Mouse (Mus musculus) neural tube, embryonic 11.5 days (tissue): ENCODE results near the gene Gm9918. TPM values are rescaled to one million over a fixed set of nuclear protein-coding genes. Genes with fewer than 3 reads are reported as not detected.

Source experiments
- ATAC-seq: fragments of 200-750 bp; cut with Nextera tagmentation; 2 replicates; pipeline ENCODE4 v1.8.0; 2017; ENCODE audit warnings: moderate number of reproducible peaks, mild to moderate bottlenecking, moderate TSS enrichment, moderate library complexity; ENCODE audit not compliant: insufficient read depth, low FRiP score, low TSS enrichment
- DNase-seq: peaks from one replicate; pipeline ENCODE4 v3.0.0-alpha.2; 2015; ENCODE audit warnings: low spot score
- H3K27ac ChIP-seq: fragments of 300-500 bp; sonication (generic); 2 replicates; pipeline ENCODE4 v1.5.1; 2014; ENCODE audit warnings: low read depth, mild to moderate bottlenecking, low read length
- H3K27me3 ChIP-seq: fragments of 300-500 bp; sonication (generic); 2 replicates; pipeline ENCODE4 v1.6.1; 2014; ENCODE audit warnings: mild to moderate bottlenecking, low read length, mixed read lengths; ENCODE audit not compliant: control insufficient read depth, insufficient read depth
- H3K36me3 ChIP-seq: fragments of 300-500 bp; sonication (generic); 2 replicates; pipeline ENCODE4 v1.6.1; 2014; ENCODE audit warnings: mild to moderate bottlenecking, low read length, moderate library complexity, mixed read lengths; ENCODE audit not compliant: control insufficient read depth, insufficient read depth
- H3K4me1 ChIP-seq: fragments of 300-500 bp; sonication (generic); 2 replicates; pipeline ENCODE4 v1.6.1; 2014; ENCODE audit warnings: low read length, mixed read lengths; ENCODE audit not compliant: control insufficient read depth, insufficient read depth
- H3K4me2 ChIP-seq: fragments of 300-500 bp; sonication (generic); 2 replicates; pipeline ENCODE4 v1.6.1; 2014; ENCODE audit warnings: low read depth, mild to moderate bottlenecking, moderate library complexity
- H3K4me3 ChIP-seq: fragments of 300-500 bp; sonication (generic); 2 replicates; pipeline ENCODE4 v1.5.1; 2014; ENCODE audit warnings: low read depth, low read length
- H3K9ac ChIP-seq: fragments of 300-500 bp; sonication (generic); 2 replicates; pipeline ENCODE4 v1.6.1; 2014; ENCODE audit warnings: mild to moderate bottlenecking, low read length
- H3K9me3 ChIP-seq: fragments of 300-500 bp; sonication (generic); 2 replicates; pipeline ENCODE4 v1.6.1; 2016; ENCODE audit warnings: low read length; ENCODE audit not compliant: control insufficient read depth
- WGBS: fragments of 180-500 bp; shearing (Covaris S2); extraction: QIAGEN DNeasy Blood & Tissue Kit; methylation state at CpG from one replicate; pipeline ENCODE4 v1.1.7; 2014; 5-methylcytosine and 5-hydroxymethylcytosine counted together
- polyA plus RNA-seq: library from polyadenylated mRNA; unstranded; fragments of >200 nt; fragmentation: Nextera tagmentation; extraction: Ambion mirVana; gene quantifications from 2 replicates; pipeline ENCODE4 v1.2.1, GENCODE M21; 2014

The Gm9918 gene
- polyA plus RNA-seq, 1 experiment from 2014 or later = 0.20 TPM

DNA sequence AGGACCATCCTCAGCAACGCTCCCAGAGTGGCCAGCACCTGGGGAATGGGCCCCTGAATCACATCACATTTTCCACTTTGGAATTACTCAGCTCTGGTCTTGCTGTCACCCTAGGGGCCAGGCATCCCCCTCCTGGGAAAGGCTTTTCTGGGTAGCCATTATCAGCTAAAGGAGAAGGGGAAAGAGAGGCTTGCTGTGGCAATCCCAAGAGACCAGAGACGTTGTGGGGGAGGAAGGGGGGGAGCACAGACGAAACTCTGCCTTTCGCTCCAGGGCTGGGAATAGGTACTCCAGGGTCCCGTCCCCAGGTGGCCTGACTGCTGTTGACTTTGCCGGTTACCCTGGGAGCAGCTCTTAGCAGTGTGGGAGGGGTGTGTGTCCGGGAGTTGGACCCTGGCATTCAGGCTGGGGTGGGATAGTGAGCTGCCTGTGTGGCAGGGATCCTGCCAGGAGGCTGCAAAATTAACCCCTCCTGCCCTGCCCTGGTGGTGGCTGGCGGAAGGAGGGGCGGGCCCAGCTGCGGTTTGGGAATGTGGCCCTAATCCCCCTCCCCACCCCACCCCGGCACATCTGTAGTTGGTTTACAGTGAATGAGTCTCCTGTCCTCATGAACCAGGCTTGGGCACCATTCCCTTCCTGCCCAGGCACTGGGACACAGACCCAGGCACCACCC lies 11.6 kb upstream of the Gm9918 start:
- H3K9me3 ChIP-seq = no peaks in the 10 kb centered on the region
- no peaks in the 10 kb centered on the region for H3K36me3 ChIP-seq
- 14% methylated on average over 11 of the region's 11 CpGs for WGBS
- ATAC-seq (no peak), DNase-seq (no peak)
- H3K27ac ChIP-seq = no peak overlapping the region
- peaks cover 5% of the 10 kb centered on the region; the same call in 1 of the 2 replicates for H3K4me1 ChIP-seq
- peaks cover 17% of the 10 kb centered on the region; the same call in 1 of the 2 replicates for H3K27me3 ChIP-seq
- H3K4me3 ChIP-seq = no peak overlapping the region
- H3K4me2 ChIP-seq = no peak overlapping the region
- no peak overlapping the region for H3K9ac ChIP-seq

DNA sequence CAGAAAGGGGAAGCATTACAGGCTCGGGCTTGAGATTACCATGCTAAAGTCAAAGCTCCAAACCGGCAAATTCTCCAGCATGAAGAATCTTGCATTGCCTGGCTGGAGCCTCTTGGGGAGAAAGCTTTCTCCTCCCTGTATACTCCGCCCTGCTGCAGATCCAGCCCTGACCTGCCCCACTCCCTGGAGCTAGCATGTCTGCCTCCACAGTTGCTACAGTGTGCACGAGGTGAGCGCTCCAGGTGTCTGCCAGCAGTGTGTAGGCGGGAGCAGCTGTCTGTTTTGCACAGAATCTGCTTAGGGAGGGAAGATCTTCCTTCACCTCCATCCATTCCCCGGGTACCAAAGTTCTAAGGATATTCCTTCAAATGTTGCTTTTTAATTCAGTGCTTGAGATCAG lies 7.8 kb upstream of the Gm9918 start:
- no peak overlapping the region for H3K4me3 ChIP-seq
- no peak overlapping the region; the same call in 1 of the 2 replicates for H3K4me2 ChIP-seq
- 57% methylated on average over 7 of the region's 7 CpGs for WGBS
- H3K27ac ChIP-seq = no peak overlapping the region
- H3K27me3 ChIP-seq = peaks cover 6% of the 10 kb centered on the region; the same call in 1 of the 2 replicates
- peaks cover 5% of the 10 kb centered on the region; the same call in 1 of the 2 replicates for H3K4me1 ChIP-seq
- H3K9me3 ChIP-seq = no peaks in the 10 kb centered on the region
- ATAC-seq = no peak
- H3K36me3 ChIP-seq = no peaks in the 10 kb centered on the region
- no peak for DNase-seq
- no peak overlapping the region for H3K9ac ChIP-seq

DNA sequence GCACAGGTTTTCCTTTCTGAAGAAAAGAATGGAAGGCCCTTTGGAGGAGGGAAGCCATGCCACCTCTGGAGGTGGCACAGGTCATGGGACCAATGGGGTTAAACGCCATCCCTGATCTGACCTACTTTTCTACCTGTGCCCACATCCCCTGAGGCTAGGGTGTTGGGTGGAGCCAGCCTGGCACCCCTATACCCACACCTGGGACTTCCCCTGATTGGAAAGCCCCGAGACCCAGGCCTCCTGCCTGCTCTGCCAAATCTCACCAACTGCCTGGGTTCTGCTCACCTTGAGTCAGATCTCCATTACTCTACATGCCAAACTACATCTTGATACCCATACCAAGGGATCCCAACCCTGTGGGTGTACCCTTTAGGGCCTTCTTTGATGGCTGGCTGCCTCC lies 7.3 kb upstream of the Gm9918 start:
- H3K4me3 ChIP-seq = no peak overlapping the region
- no peaks in the 10 kb centered on the region for H3K36me3 ChIP-seq
- no peaks in the 10 kb centered on the region for H3K9me3 ChIP-seq
- 0 out of 2 replicates have a peak, but pooled peaks cover 5% of the 10 kb centered on the region for H3K27me3 ChIP-seq
- H3K9ac ChIP-seq = no peak overlapping the region
- 85% methylated on average over 2 of the region's 2 CpGs for WGBS
- ATAC-seq (no peak), DNase-seq (no peak)
- peaks cover 5% of the 10 kb centered on the region; the same call in 1 of the 2 replicates for H3K4me1 ChIP-seq
- no peak overlapping the region for H3K27ac ChIP-seq
- H3K4me2 ChIP-seq = no peak overlapping the region; the same call in 1 of the 2 replicates

DNA sequence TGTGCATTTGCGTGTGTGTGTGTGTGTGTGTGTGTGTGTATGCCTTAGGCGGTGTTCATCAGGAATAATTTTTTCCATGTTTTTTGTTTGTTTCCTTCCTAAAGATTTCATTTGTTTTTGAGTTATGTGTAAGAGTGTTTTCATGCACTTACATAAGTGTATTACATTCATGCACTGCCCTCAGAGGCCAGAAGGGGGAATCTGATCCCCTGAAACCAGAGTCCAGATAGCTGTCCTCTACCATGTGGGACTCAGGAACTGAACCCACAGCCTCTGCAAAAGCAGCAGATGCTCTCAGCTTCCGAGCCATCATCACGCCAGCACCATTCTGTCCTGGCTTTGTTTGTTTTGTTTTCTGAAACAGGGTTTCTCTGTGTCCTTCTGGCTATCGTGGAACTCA lies 4.8 kb upstream of the Gm9918 start:
- H3K36me3 ChIP-seq = no peaks in the 10 kb centered on the region
- ATAC-seq (no peak), DNase-seq (no peak)
- H3K27me3 ChIP-seq = no peaks in the 10 kb centered on the region
- H3K27ac ChIP-seq = no peak overlapping the region
- no peak overlapping the region for H3K4me3 ChIP-seq
- no peaks in the 10 kb centered on the region for H3K9me3 ChIP-seq
- H3K4me1 ChIP-seq = no peaks in the 10 kb centered on the region
- 88% methylated on average over 5 of the region's 5 CpGs for whole genome bisulfite sequencing
- H3K9ac ChIP-seq = no peak overlapping the region
- no peak overlapping the region for H3K4me2 ChIP-seq

DNA sequence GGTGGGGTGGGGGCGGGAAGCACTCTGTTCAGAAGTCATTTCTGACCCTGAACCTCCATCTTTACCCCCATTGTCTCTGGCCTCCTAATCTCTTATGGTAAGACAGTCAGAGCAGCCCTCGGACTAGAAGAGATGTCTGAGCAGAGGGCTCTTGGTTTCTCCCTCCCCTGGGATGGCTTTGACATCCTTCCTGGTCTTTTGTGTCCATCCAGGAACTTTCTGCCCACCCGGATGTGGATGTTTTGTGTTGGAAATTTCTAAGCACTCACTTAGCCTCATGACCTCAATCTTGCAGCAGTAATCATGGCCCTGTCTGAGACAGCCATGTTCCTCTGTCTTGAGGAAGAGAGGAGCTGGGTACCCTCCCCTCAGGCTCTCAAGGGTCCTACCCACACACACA lies 1.1 kb downstream of the Gm9918 start:
- no peaks in the 10 kb centered on the region for H3K4me1 ChIP-seq
- H3K27ac ChIP-seq = no peak overlapping the region
- no peak for DNase-seq
- no peak overlapping the region; the same call in 1 of the 2 replicates for H3K9ac ChIP-seq
- no peaks in the 10 kb centered on the region for H3K36me3 ChIP-seq
- ATAC-seq = no peak
- H3K27me3 ChIP-seq = no peaks in the 10 kb centered on the region
- WGBS = 42% methylated on average over 3 of the region's 3 CpGs
- H3K4me3 ChIP-seq = no peak overlapping the region
- H3K9me3 ChIP-seq = no peaks in the 10 kb centered on the region
- H3K4me2 ChIP-seq = no peak overlapping the region

DNA sequence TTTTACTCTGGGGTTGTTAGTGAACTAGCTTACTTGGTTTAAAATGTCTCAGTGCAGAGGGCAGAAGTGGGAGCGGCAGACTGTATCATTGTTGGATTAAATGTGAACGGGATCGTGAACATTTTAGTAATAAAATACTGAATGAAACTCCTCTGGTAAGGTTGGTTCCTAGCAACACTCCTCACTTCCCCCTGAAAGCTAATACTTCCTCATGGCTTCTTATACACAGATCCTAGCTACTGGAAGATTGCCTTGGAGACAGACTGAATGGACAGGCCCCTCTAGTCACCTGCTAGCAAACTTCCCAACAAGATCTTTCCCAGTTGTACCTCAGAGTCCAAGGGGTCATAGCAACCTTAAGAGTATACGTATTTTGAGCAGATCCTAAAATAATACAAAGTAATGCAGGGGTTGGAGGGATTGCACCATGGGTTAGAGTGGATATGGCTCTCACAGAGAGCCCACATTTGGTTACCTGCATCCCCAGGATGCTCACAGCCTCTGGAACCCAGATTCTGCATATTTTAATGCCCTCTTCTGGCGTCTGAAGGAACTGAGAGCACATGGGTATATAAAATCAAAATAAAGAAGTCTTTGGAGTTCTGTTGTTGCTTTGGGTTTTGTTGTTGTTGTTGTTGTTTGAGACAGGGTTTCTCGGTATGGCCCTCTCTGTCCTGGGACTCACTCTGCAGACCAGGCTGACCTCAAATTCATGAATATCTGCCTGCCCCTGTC lies 3.8 kb downstream of the Gm9918 start:
- Histone ChIP-seq H3K36me3 (no peaks in the 10 kb centered on the region), H3K27ac (no peak overlapping the region), H3K4me2 (no peak overlapping the region), H3K9ac (no peak overlapping the region), H3K4me3 (no peak overlapping the region), H3K27me3 (no peaks in the 10 kb centered on the region), H3K4me1 (no peaks in the 10 kb centered on the region), H3K9me3 (no peaks in the 10 kb centered on the region)
- no peak for ATAC-seq
- no peak for DNase-seq
- 71% methylated on average over 6 of the region's 6 CpGs for WGBS

DNA sequence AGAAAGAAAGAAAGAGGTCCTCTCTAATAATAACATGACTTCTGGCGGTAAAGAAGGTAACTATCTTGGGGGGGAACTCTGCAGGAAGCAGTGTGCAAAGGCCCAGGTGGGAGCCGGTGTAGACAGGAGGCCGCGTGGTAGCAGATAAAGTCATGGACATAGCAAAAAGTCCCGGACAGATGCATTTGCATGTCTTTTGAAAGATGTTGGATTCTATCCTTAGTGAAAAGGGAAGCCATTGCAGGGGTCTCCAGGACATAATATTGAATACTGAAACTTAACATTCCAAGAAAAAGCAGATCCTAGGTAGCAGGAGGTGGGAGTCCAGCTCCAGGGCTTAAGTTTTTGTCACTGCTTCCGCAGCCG lies 8.3 kb downstream of the Gm9918 start:
- 31% methylated on average over 7 of the region's 7 CpGs for WGBS
- Histone ChIP-seq H3K9me3 (no peaks in the 10 kb centered on the region), H3K4me1 (peaks cover 7% of the 10 kb centered on the region; the same call in 1 of the 2 replicates), H3K4me3 (peak overlapping the region; percentile 67), H3K4me2 (peak overlapping the region; percentile 72), H3K36me3 (peaks cover 2% of the 10 kb centered on the region; the same call in 1 of the 2 replicates), H3K27me3 (no peaks in the 10 kb centered on the region), H3K27ac (peak overlapping the region; percentile 63; the same call in 1 of the 2 replicates), H3K9ac (peak overlapping the region; percentile 66)
- 0 out of 2 replicates have a peak, but pooled peaks have one; percentile 9 for ATAC-seq
- no peak for DNase-seq

DNA sequence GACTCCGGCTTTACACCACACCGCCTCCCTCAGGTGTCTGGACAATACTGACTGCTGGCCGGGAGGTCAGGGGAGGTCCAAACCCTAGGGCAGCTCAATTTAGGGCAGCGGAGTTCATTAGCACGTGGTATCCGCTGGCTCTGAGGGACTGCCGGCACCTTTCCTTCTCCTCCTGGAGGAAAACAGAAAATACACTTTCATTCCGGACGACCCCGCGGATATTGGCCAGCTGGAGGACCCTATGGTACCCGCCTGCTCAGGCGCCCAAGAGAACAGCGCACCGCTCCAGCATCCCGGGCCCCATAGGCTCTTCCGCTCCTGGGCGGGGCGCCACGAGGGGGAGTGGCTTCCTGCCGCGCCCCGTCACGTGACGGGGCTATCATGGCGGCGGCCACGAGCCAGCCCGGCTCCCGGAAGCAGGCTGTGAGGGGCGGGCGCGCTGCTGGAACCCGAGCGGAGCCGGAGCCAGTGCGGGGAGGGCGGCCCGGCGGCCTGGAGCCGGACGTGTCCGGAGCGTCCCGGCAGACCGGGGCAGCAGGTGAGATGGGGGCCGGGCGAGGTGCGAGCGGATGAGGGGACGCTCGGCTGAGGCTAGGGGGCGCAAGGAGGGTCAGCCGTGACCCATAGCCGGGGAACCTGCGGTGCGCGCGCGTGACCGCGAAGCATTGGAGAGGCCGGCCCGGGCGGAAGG lies 8.9 kb downstream of the Gm9918 start, which contains the start of gene Mfsd5:
TSS of gene Mfsd5 (plus strand) at position 363 of the 691 bp plus-strand sequence.
- WGBS = under 1% methylated on average over 65 of the region's 65 CpGs
- Histone ChIP-seq H3K4me2 (peak within 1 kb of the TSS; percentile 89), H3K9ac (peak within 1 kb of the TSS; percentile 66), H3K4me1 (peaks cover 7% of the 10 kb centered on the region; the same call in 1 of the 2 replicates), H3K9me3 (no peaks in the 10 kb centered on the region), H3K27ac (peak within 1 kb of the TSS; percentile 63), H3K36me3 (peaks cover 2% of the 10 kb centered on the region; the same call in 1 of the 2 replicates), H3K27me3 (no peaks in the 10 kb centered on the region), H3K4me3 (peak within 1 kb of the TSS; percentile 67)
- DNase-seq (peak; percentile 96), ATAC-seq (peak; percentile 97)
